Mouse (Mus musculus) neural tube, embryonic 12.5 days (tissue): ENCODE results near the gene Cd4. TPM values are rescaled to one million over a fixed set of nuclear protein-coding genes. Genes with fewer than 3 reads are reported as not detected.

Experiments used
- ATAC-seq: fragments of 200-750 bp; cut with Nextera tagmentation; 2 replicates; pipeline ENCODE4 v1.8.0; 2017; ENCODE audit warnings: low read depth, mild to moderate bottlenecking, moderate TSS enrichment, moderate library complexity; ENCODE audit not compliant: low FRiP score
- H3K27ac ChIP-seq: fragments of 300-500 bp; sonication (generic); 2 replicates; pipeline ENCODE4 v1.5.1; 2016
- H3K27me3 ChIP-seq: fragments of 300-500 bp; sonication (generic); replicated peaks from 2 replicates; pipeline ENCODE4 v1.6.1; 2016; ENCODE audit warnings: mild to moderate bottlenecking
- H3K36me3 ChIP-seq: fragments of 300-500 bp; sonication (generic); 2 replicates; pipeline ENCODE4 v1.6.1; 2016; ENCODE audit warnings: mild to moderate bottlenecking
- H3K4me1 ChIP-seq: fragments of 300-500 bp; sonication (generic); 2 replicates; pipeline ENCODE4 v1.6.1; 2016
- H3K4me2 ChIP-seq: fragments of 300-500 bp; sonication (generic); replicated peaks from 2 replicates; pipeline ENCODE4 v1.6.1; 2016; ENCODE audit warnings: mild to moderate bottlenecking
- H3K4me3 ChIP-seq: fragments of 300-500 bp; sonication (generic); 2 replicates; pipeline ENCODE4 v1.5.1; 2016
- H3K9ac ChIP-seq: fragments of 300-500 bp; sonication (generic); 2 replicates; pipeline ENCODE4 v1.6.1; 2016; ENCODE audit warnings: mild to moderate bottlenecking
- H3K9me3 ChIP-seq: fragments of 300-500 bp; sonication (generic); 2 replicates; pipeline ENCODE4 v1.6.1; 2016; ENCODE audit warnings: mild to moderate bottlenecking
- WGBS: fragments of 180-500 bp; shearing (Covaris S2); methylation state at CpG from one replicate; pipeline ENCODE4 v1.1.7; 2016; 5-methylcytosine and 5-hydroxymethylcytosine counted together
- polyA plus RNA-seq: library from polyadenylated mRNA; unstranded; fragments of >200 nt; fragmentation: Nextera tagmentation; extraction: Ambion mirVana; gene quantifications from 2 replicates; pipeline ENCODE4 v1.2.1, GENCODE M21; 2016

The Cd4 gene
- polyA plus RNA-seq, 1 experiment from 2014 or later: 0.06 TPM

GRCm38 (mm10) chr6:124920318-124921085 is 32.5 kb upstream of the Cd4 start:
- peaks cover 30% of the 10 kb centered on the region for H3K4me1 ChIP-seq
- no peak overlapping the region for H3K4me3 ChIP-seq
- H3K27ac ChIP-seq: peak overlapping the region; percentile 95
- 0 out of 2 replicates have a peak overlapping the region, but pooled peaks have one; percentile 30 for H3K9ac ChIP-seq
- H3K9me3 ChIP-seq: no peaks in the 10 kb centered on the region
- no peaks in the 10 kb centered on the region for H3K36me3 ChIP-seq
- ATAC-seq: no peak
- H3K27me3 ChIP-seq: no peaks in the 10 kb centered on the region
- 21% methylated on average over 9 of the region's 9 CpGs for WGBS
- peak overlapping the region; percentile 96 for H3K4me2 ChIP-seq

GRCm38 (mm10) chr6:124919695-124920317 is 31.8 kb upstream of the Cd4 start, which contains the start of gene Ptms:
TSS of gene Ptms (minus strand) at chr6:124920103.
- no peaks in the 10 kb centered on the region for H3K9me3 ChIP-seq

DNA sequence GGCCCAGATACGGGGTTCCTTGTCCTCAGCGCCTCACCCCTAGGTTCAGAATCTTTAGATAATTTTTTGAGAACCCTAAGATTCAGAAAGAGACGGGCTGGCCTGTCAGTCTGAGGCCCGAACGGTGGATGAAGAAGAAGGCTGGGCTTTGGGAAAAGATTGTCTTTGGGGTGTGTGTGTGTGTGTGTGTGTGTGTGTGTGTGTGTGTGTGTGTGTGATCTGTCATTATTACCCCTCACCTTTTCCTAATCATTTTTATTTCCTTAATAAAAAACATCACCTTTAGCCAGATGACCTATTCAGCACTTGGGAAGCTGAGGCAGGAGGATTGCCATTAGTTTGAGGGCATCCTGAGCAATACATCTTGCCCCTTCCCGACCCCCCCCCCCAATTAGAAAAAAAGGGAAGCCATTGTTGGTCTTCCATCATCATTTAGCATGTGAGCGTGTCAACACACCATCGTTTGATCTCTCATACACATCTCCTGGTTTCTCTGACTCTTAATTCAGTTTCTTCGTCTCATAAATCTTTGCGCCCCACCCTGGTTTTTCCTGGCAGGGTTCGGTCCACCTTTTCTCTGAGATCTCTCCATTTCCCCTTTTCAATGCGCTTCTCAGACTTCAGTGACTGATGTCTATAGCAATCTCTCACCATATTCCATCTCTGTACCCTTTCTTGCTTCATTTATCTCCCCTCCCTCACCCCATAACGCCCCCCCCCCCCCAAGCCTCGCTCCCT is 31.0 kb upstream of the Cd4 start:
- Histone ChIP-seq H3K36me3 (peaks cover 9% of the 10 kb centered on the region), H3K9me3 (no peaks in the 10 kb centered on the region), H3K4me3 (peak overlapping the region; percentile 94; the same call in 1 of the 2 replicates), H3K9ac (peak overlapping the region; percentile 100), H3K4me1 (peaks cover 44% of the 10 kb centered on the region), H3K27ac (peak overlapping the region; percentile 95), H3K4me2 (peak overlapping the region; percentile 96), H3K27me3 (no peaks in the 10 kb centered on the region)
- ATAC-seq: no peak
- 21% methylated on average over 13 of the region's 14 CpGs for WGBS

More at GRCm38 (mm10) chr6:124919695-124920317, 31.8 kb upstream of the Cd4 start, which contains the start of gene Ptms:
- peak within 1 kb of the TSS; percentile 100 for H3K9ac ChIP-seq
- peak within 1 kb of the TSS; percentile 96 for H3K4me2 ChIP-seq
- ATAC-seq: peak; percentile 80
- H3K4me3 ChIP-seq: 0 out of 2 replicates have a peak within 1 kb of the TSS, but pooled peaks have one; percentile 94
- H3K27ac ChIP-seq: peak within 1 kb of the TSS; percentile 95
- peaks cover 2% of the 10 kb centered on the region for H3K36me3 ChIP-seq
- WGBS: under 1% methylated on average over 13 of the region's 13 CpGs
- peaks cover 37% of the 10 kb centered on the region for H3K4me1 ChIP-seq
- H3K27me3 ChIP-seq: no peaks in the 10 kb centered on the region

GRCm38 (mm10) chr6:124918331-124918690 is 30.3 kb upstream of the Cd4 start:
- H3K9me3 ChIP-seq: no peaks in the 10 kb centered on the region
- WGBS: 6% methylated on average over 7 of the region's 7 CpGs
- peaks cover 52% of the 10 kb centered on the region for H3K4me1 ChIP-seq
- H3K27ac ChIP-seq: peak overlapping the region; percentile 95
- peak overlapping the region; percentile 96 for H3K4me2 ChIP-seq
- H3K27me3 ChIP-seq: no peaks in the 10 kb centered on the region
- H3K4me3 ChIP-seq: peak overlapping the region; percentile 94
- H3K36me3 ChIP-seq: peaks cover 17% of the 10 kb centered on the region
- peak overlapping the region; percentile 100 for H3K9ac ChIP-seq
- no peak for ATAC-seq

DNA sequence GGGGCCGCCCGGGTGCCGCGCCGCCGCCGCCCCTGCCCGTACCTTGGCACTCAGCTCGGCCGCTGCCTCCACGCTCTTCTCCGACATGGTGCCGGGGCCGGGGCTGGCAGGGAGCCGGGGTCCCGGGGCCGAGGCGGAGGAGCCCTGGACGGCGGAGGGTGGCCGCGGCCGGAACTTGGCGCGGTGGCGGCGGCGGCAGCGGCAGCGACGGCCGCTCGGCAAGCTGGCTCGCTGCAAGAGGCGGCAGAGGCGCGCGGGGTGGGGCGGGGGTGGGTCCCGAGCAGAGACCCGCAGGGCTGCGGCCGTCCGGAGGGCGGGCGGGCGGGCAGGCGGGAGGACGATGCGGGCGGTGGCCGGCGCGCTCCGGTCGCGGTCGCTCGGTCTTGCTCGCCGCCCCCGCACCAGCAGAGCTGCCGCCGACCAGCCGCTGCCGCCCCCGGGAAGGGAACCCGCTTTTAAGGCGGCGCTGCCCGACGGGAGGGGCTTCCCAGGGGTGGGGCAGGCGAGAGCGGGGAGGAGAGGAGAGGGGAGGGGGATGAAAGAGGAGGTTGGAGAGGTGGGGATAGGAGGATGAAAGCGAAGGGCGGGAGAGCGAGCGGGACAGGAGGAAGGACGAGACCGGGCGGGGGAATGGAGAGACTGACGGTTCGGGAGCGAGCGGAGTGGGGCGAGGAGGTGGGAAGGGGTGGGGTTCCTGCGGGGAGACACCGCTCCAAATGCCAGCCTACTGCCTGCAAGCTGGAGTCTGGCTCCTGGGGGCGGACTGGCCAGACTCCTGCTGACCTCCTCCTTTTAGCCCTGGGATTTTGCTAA is 29.7 kb upstream of the Cd4 start:
- Histone ChIP-seq H3K4me1 (peaks cover 52% of the 10 kb centered on the region), H3K4me3 (peak overlapping the region; percentile 94), H3K9me3 (no peaks in the 10 kb centered on the region), H3K27me3 (no peaks in the 10 kb centered on the region), H3K9ac (peak overlapping the region; percentile 100), H3K27ac (peak overlapping the region; percentile 100), H3K4me2 (peak overlapping the region; percentile 96), H3K36me3 (peaks cover 23% of the 10 kb centered on the region)
- peak; percentile 72 for ATAC-seq
- WGBS: under 1% methylated on average over 89 of the region's 89 CpGs

GRCm38 (mm10) chr6:124916695-124917517 is 28.9 kb upstream of the Cd4 start:
- Histone ChIP-seq H3K36me3 (peaks cover 24% of the 10 kb centered on the region), H3K9me3 (no peaks in the 10 kb centered on the region), H3K4me3 (peak overlapping the region; percentile 94), H3K4me1 (peaks cover 52% of the 10 kb centered on the region), H3K27me3 (no peaks in the 10 kb centered on the region), H3K9ac (peak overlapping the region; percentile 100), H3K27ac (peak overlapping the region; percentile 100), H3K4me2 (peak overlapping the region; percentile 96)
- under 1% methylated on average over 51 of the region's 67 CpGs for WGBS
- peak; percentile 64 for ATAC-seq

GRCm38 (mm10) chr6:124915942-124916694 is 28.1 kb upstream of the Cd4 start:
- WGBS: 4% methylated on average over 12 of the region's 12 CpGs
- H3K9ac ChIP-seq: peak overlapping the region; percentile 100
- H3K27ac ChIP-seq: peak overlapping the region; percentile 100
- no peaks in the 10 kb centered on the region for H3K27me3 ChIP-seq
- H3K4me2 ChIP-seq: peak overlapping the region; percentile 96
- no peak for ATAC-seq
- no peaks in the 10 kb centered on the region for H3K9me3 ChIP-seq
- peak overlapping the region; percentile 94 for H3K4me3 ChIP-seq
- H3K36me3 ChIP-seq: peaks cover 24% of the 10 kb centered on the region
- H3K4me1 ChIP-seq: peaks cover 55% of the 10 kb centered on the region

DNA sequence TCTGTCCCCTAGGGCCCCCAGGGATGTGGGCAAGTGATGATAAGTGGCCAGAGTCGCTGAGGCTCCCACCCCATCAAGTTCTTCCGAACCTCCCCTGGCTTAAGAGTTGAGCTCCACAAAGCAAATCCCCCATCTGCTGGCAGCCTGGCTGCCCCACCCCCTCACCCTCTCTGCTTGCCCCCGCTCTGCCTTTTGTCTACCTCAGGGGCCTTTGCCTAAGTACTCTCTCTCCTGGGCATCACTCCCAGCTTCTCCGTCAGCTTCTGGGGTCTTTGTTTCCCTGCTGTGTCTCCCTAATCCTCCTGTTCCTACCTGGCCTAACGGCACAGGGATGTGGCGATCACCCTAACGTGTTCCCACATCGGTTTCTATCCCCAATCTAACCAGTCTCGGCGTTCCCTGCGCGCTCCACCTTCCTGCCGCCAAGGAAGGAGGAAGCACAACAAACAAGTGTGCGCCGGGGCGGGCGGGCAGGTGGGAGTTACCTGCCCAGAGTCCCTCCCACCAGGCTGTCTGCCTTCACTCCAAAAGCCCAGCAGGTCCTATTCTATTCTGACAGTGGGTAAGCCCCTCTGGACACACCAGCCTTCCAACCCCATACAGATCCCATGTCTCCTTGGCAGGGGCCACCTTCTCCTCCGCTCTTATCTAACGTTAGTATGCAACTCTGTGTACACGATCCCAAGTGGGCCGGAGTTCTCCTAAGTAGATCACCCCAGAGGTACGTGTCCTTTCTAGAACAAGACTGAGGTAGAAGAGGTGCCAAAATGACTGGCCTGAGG is 27.3 kb upstream of the Cd4 start:
- 17% methylated on average over 22 of the region's 22 CpGs for WGBS
- peak overlapping the region; percentile 96 for H3K4me2 ChIP-seq

DNA sequence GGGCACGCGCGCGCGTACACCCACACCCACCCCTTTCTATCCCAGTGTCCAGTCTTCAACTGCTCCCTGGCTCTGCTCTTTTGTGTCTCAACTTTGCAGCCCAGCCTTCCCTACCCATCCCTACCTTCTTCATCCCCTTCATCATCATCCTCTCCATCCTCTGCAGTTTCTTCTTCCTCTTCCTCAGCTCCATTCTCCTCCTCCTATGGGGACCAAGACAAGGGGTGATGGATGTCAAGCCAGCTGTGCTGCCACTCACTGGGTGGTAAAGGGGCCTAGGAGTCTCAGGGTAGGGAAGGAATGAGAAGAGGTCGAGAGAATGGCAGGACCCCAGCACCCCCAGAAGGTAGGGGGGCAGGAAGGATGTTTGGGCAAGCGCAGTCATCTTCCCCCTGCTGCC is 26.5 kb upstream of the Cd4 start:
- Histone ChIP-seq H3K4me2 (peak overlapping the region; percentile 96), H3K4me1 (peaks cover 55% of the 10 kb centered on the region), H3K27me3 (peaks cover 9% of the 10 kb centered on the region; the same call in 1 of the 2 replicates), H3K27ac (peak overlapping the region; percentile 100; the same call in 1 of the 2 replicates), H3K9me3 (no peaks in the 10 kb centered on the region), H3K36me3 (peaks cover 24% of the 10 kb centered on the region), H3K4me3 (0 out of 2 replicates have a peak overlapping the region, but pooled peaks have one; percentile 94), H3K9ac (peak overlapping the region; percentile 100; the same call in 1 of the 2 replicates)
- WGBS: 82% methylated on average over 7 of the region's 7 CpGs
- no peak for ATAC-seq

More for the DNA sequence above, 27.3 kb upstream of the Cd4 start:
- Histone ChIP-seq H3K36me3 (peaks cover 24% of the 10 kb centered on the region), H3K9ac (peak overlapping the region; percentile 100), H3K9me3 (no peaks in the 10 kb centered on the region), H3K27me3 (0 out of 2 replicates have a peak, but pooled peaks cover 2% of the 10 kb centered on the region), H3K4me1 (peaks cover 53% of the 10 kb centered on the region), H3K27ac (peak overlapping the region; percentile 100), H3K4me3 (peak overlapping the region; percentile 94)
- ATAC-seq: no peak
